Mouse (Mus musculus): ENCODE data around the gene Map4k1.

The Map4k1 gene

GRCm38 (mm10) chr7:28977556-28977955 is 4.3 kb upstream of the Map4k1 start:
- no peak for DNase-seq (ENCODE audit: low spot score)

GRCm38 (mm10) chr7:28982274-28983013 is 594 bp downstream of the Map4k1 start:
- DNase-seq (ENCODE audit: low spot score), result peak; percentile 62

GRCm38 (mm10) chr7:28983141-28983564 is 1.3 kb downstream of the Map4k1 start:
- DNase-seq (ENCODE audit: low spot score), result peak; percentile 35

- no peak for DNase-seq (ENCODE audit: low spot score)
These were observed 2.0 kb downstream of the Map4k1 start for GRCm38 (mm10) chr7:28983849-28984248.

- DNase-seq (ENCODE audit: low spot score), result no peak
These were observed 2.6 kb downstream of the Map4k1 start for GRCm38 (mm10) chr7:28984452-28984851.

GRCm38 (mm10) chr7:28985207-28985606 is 3.4 kb downstream of the Map4k1 start:
- no peak for DNase-seq (ENCODE audit: low spot score)

GRCm38 (mm10) chr7:28990766-28991273 is 9.0 kb downstream of the Map4k1 start:
- no peak for DNase-seq (ENCODE audit: low spot score)

GRCm38 (mm10) chr7:28991616-28992015 is 9.8 kb downstream of the Map4k1 start:
- DNase-seq (ENCODE audit: low spot score), result no peak

- DNase-seq (ENCODE audit: low spot score), result no peak
These were observed 11.1 kb downstream of the Map4k1 start for GRCm38 (mm10) chr7:28992997-28993396.

GRCm38 (mm10) chr7:28993402-28993801 is 11.6 kb downstream of the Map4k1 start:
- no peak for DNase-seq (ENCODE audit: low spot score)

GRCm38 (mm10) chr7:29000651-29001605 is 19.1 kb downstream of the Map4k1 start:
- no peak for DNase-seq (ENCODE audit: low spot score)

- peak; percentile 6 for DNase-seq (ENCODE audit: low spot score)
These were observed 25.6 kb downstream of the Map4k1 start for GRCm38 (mm10) chr7:29007224-29008101.

GRCm38 (mm10) chr7:29008171-29008570 is 26.3 kb downstream of the Map4k1 start:
- DNase-seq (ENCODE audit: low spot score), result no peak

GRCm38 (mm10) chr7:29008714-29009113 is 26.9 kb downstream of the Map4k1 start:
- DNase-seq (ENCODE audit: low spot score), result no peak

GRCm38 (mm10) chr7:29014984-29015383 is 33.1 kb downstream of the Map4k1 start:
- DNase-seq (ENCODE audit: low spot score), result no peak

GRCm38 (mm10) chr7:29016440-29016839 is 34.6 kb downstream of the Map4k1 start:
- DNase-seq (ENCODE audit: low spot score), result no peak

GRCm38 (mm10) chr7:29017222-29017621 is 35.4 kb downstream of the Map4k1 start:
- DNase-seq (ENCODE audit: low spot score), result no peak

GRCm38 (mm10) chr7:29019447-29020220 is 37.8 kb downstream of the Map4k1 start:
- DNase-seq (ENCODE audit: low spot score), result no peak

GRCm38 (mm10) chr7:29022479-29022878 is 40.6 kb downstream of the Map4k1 start:
- no peak for DNase-seq (ENCODE audit: low spot score)

GRCm38 (mm10) chr7:29023514-29023913 is 41.7 kb downstream of the Map4k1 start:
- DNase-seq (ENCODE audit: low spot score), result no peak

- DNase-seq (ENCODE audit: low spot score), result no peak
These were observed 43.7 kb downstream of the Map4k1 start for GRCm38 (mm10) chr7:29025566-29025965.
